Comparison of ENCODE assay signal across 8 mouse cellular contexts in the genomic region with DNA sequence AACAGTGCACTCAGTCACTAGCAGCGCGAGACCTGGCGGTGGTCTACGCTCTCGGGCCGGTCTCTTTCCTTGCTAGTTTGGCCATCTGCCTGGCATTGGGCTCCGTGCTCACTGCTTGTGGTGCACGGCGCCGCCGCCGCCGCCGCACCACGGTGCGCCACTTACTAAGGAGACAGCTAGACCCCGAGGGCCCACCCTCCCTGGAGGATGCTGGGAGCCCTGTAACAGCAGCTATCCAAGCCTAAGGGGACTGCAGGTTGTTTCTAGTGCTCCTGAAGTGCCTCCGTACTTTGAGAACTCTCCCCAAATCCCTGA. TPM values are rescaled to one million over a fixed set of nuclear protein-coding genes. Genes with fewer than 3 reads are reported as not detected.
DNase-seq lines count a peak whose midpoint lies in the region; ATAC-seq and TF ChIP-seq lines count a peak whose summit lies in the region.

No protein-coding gene starts in this region.

- no peak for TF ChIP-seq EP300 in liver, postnatal 0 days (IDR thresholded peaks at IDR 0.05; ENCODE audit: low read depth)

- ATAC-seq in kidney, embryonic 14.5 days (ENCODE audit: low FRiP score, low TSS enrichment) = no peak
- no peak for ATAC-seq in hindbrain, embryonic 11.5 days (ENCODE audit: low FRiP score)
- no peak for ATAC-seq in lung, embryonic 16.5 days (ENCODE audit: low read depth)
- ATAC-seq in liver, postnatal 0 days = no peak

- no peaks in the 10 kb centered on the region for H3K9me3 ChIP-seq in kidney, embryonic 14.5 days (ENCODE audit: control insufficient read depth, low read length)
- no peaks in the 10 kb centered on the region for H3K9me3 ChIP-seq in hindbrain, embryonic 11.5 days (ENCODE audit: control insufficient read depth, low read length)
- H3K9me3 ChIP-seq in lung, embryonic 16.5 days (ENCODE audit: control insufficient read depth, low read length) = no peaks in the 10 kb centered on the region
- no peaks in the 10 kb centered on the region for H3K9me3 ChIP-seq in liver, postnatal 0 days (ENCODE audit: low read length)

- 1% methylated on average over 18 of the region's 18 CpGs for WGBS in kidney, embryonic 14.5 days
- 2% methylated on average over 18 of the region's 18 CpGs for WGBS in hindbrain, embryonic 11.5 days
- WGBS in lung, embryonic 16.5 days = 2% methylated on average over 18 of the region's 18 CpGs
- 3% methylated on average over 18 of the region's 18 CpGs for WGBS in liver, postnatal 0 days (ENCODE audit: insufficient replicate concordance)

- H3K4me3 ChIP-seq in kidney, embryonic 14.5 days (ENCODE audit: low read length) = peak overlapping the region; percentile 21
- peak overlapping the region; percentile 10; the same call in 1 of the 2 replicates for H3K4me3 ChIP-seq in hindbrain, embryonic 11.5 days (ENCODE audit: low read depth, low read length)
- peak overlapping the region; percentile 42 for H3K4me3 ChIP-seq in lung, embryonic 16.5 days (ENCODE audit: low read length)
- no peak overlapping the region for H3K4me3 ChIP-seq in liver, postnatal 0 days (ENCODE audit: low read depth, low read length)

- H3K4me1 ChIP-seq in kidney, embryonic 14.5 days (ENCODE audit: control insufficient read depth, insufficient read depth, low read length) = peaks cover 10% of the 10 kb centered on the region; the same call in 1 of the 2 replicates
- H3K4me1 ChIP-seq in hindbrain, embryonic 11.5 days (replicated peaks; ENCODE audit: control insufficient read depth, insufficient read depth, low read length) = peaks cover 5% of the 10 kb centered on the region; the same call in 1 of the 2 replicates
- H3K4me1 ChIP-seq in lung, embryonic 16.5 days (replicated peaks; ENCODE audit: control insufficient read depth, insufficient read depth, low read length) = peaks cover 29% of the 10 kb centered on the region
- H3K4me1 ChIP-seq in liver, postnatal 0 days (ENCODE audit: insufficient read depth) = peaks cover 12% of the 10 kb centered on the region

- no peak overlapping the region for H3K9ac ChIP-seq in kidney, embryonic 14.5 days (ENCODE audit: low read depth, low read length)
- no peak overlapping the region for H3K9ac ChIP-seq in hindbrain, embryonic 11.5 days (ENCODE audit: low read depth, low read length)
- H3K9ac ChIP-seq in lung, embryonic 16.5 days (ENCODE audit: low read length) = peak overlapping the region; percentile 24; the same call in 1 of the 2 replicates
- H3K9ac ChIP-seq in liver, postnatal 0 days (replicated peaks) = no peak overlapping the region

- peaks cover 1% of the 10 kb centered on the region for H3K36me3 ChIP-seq in kidney, embryonic 14.5 days (ENCODE audit: control insufficient read depth, insufficient read depth, low read length)
- H3K36me3 ChIP-seq in hindbrain, embryonic 11.5 days (ENCODE audit: control insufficient read depth, insufficient read depth, low read length) = no peaks in the 10 kb centered on the region
- H3K36me3 ChIP-seq in lung, embryonic 16.5 days (ENCODE audit: control insufficient read depth, insufficient read depth, low read length) = peaks cover 1% of the 10 kb centered on the region
- H3K36me3 ChIP-seq in liver, postnatal 0 days (replicated peaks; ENCODE audit: insufficient read depth, low read length) = no peaks in the 10 kb centered on the region

- H3K27ac ChIP-seq in kidney, embryonic 14.5 days (ENCODE audit: low read depth, low read length) = no peak overlapping the region
- H3K27ac ChIP-seq in hindbrain, embryonic 11.5 days (ENCODE audit: low read depth, low read length) = no peak overlapping the region
- H3K27ac ChIP-seq in lung, embryonic 16.5 days (ENCODE audit: low read length) = no peak overlapping the region
- H3K27ac ChIP-seq in liver, postnatal 0 days (ENCODE audit: low read depth) = no peak overlapping the region

- peak overlapping the region; percentile 25 for H3K4me2 ChIP-seq in kidney, embryonic 14.5 days (replicated peaks; ENCODE audit: low read depth, low read length)
- H3K4me2 ChIP-seq in hindbrain, embryonic 11.5 days (replicated peaks; ENCODE audit: low read depth, low read length) = no peak overlapping the region
- peak overlapping the region; percentile 47 for H3K4me2 ChIP-seq in lung, embryonic 16.5 days (ENCODE audit: low read depth, low read length)
- no peak overlapping the region for H3K4me2 ChIP-seq in liver, postnatal 0 days (ENCODE audit: low read depth, low read length)

- H3K27me3 ChIP-seq in kidney, embryonic 14.5 days (ENCODE audit: control insufficient read depth, insufficient read depth, low read length) = peaks cover 58% of the 10 kb centered on the region
- peaks cover 63% of the 10 kb centered on the region for H3K27me3 ChIP-seq in hindbrain, embryonic 11.5 days (ENCODE audit: control insufficient read depth, insufficient read depth, low read length)
- H3K27me3 ChIP-seq in lung, embryonic 16.5 days (ENCODE audit: control insufficient read depth, insufficient read depth, low read depth, low read length) = peaks cover 46% of the 10 kb centered on the region
- peaks cover 49% of the 10 kb centered on the region for H3K27me3 ChIP-seq in liver, postnatal 0 days (ENCODE audit: insufficient read depth, low read length)

- DNase-seq in kidney, adult 8-10 months = no peak
- peak; percentile 82 for DNase-seq in cerebellum, adult 9-11 months
- peak; percentile 23 for DNase-seq in hindbrain, embryonic 11.5 days (ENCODE audit: low spot score)
- DNase-seq in T-cell, adult 2 months (ENCODE audit: low spot score) = no peak
- DNase-seq in urinary bladder, postnatal 4 days (ENCODE audit: low spot score in 2 of 2) = no peak
- DNase-seq in liver, postnatal 0 days = no peak

- no peak for TF ChIP-seq CTCF in liver, postnatal 0 days (IDR thresholded peaks at IDR 0.05; ENCODE audit: low read depth)

RNA-seq across cellular contexts. Expression of a gene that starts 1.1 kb away (rescaled TPM):
- not detected in 2 replicates for polyA plus RNA-seq in kidney, embryonic 14.5 days (2014; fragmentation: Nextera tagmentation; extraction: Ambion mirVana)
- not detected in 2 replicates for polyA plus RNA-seq in hindbrain, embryonic 11.5 days (2014; fragmentation: Nextera tagmentation; extraction: Ambion mirVana)
- 6.7 and 9.4 TPM in 2 replicates for polyA plus RNA-seq in lung, embryonic 16.5 days (2015; fragmentation: Nextera tagmentation; extraction: Ambion mirVana)
- not detected in 2 replicates for polyA plus RNA-seq in liver, postnatal 0 days (2015; fragmentation: Nextera tagmentation; extraction: Ambion mirVana)

RNA-seq across cellular contexts. Expression of a gene that starts 2.8 kb away (rescaled TPM):
- not detected in 2 replicates for polyA plus RNA-seq in kidney, embryonic 14.5 days (2014; fragmentation: Nextera tagmentation; extraction: Ambion mirVana)
- polyA plus RNA-seq in hindbrain, embryonic 11.5 days (2014; fragmentation: Nextera tagmentation; extraction: Ambion mirVana) = not detected in 2 replicates
- not detected in 2 replicates for polyA plus RNA-seq in lung, embryonic 16.5 days (2015; fragmentation: Nextera tagmentation; extraction: Ambion mirVana)
- polyA plus RNA-seq in liver, postnatal 0 days (2015; fragmentation: Nextera tagmentation; extraction: Ambion mirVana) = not detected in 2 replicates

RNA-seq across cellular contexts. Expression of a gene that starts 18.5 kb away (rescaled TPM):
- polyA plus RNA-seq in kidney, embryonic 14.5 days (2014; fragmentation: Nextera tagmentation; extraction: Ambion mirVana) = 71.4 and 111 TPM in 2 replicates
- polyA plus RNA-seq in hindbrain, embryonic 11.5 days (2014; fragmentation: Nextera tagmentation; extraction: Ambion mirVana) = 107 and 110 TPM in 2 replicates
- polyA plus RNA-seq in lung, embryonic 16.5 days (2015; fragmentation: Nextera tagmentation; extraction: Ambion mirVana) = 136 and 137 TPM in 2 replicates
- 19.8 and 22.8 TPM in 2 replicates for polyA plus RNA-seq in liver, postnatal 0 days (2015; fragmentation: Nextera tagmentation; extraction: Ambion mirVana)

RNA-seq across cellular contexts. Expression of a gene that starts 18.5 kb away (rescaled TPM):
- polyA plus RNA-seq in kidney, embryonic 14.5 days (2014; fragmentation: Nextera tagmentation; extraction: Ambion mirVana) = 212 and 253 TPM in 2 replicates
- 244 and 248 TPM in 2 replicates for polyA plus RNA-seq in hindbrain, embryonic 11.5 days (2014; fragmentation: Nextera tagmentation; extraction: Ambion mirVana)
- polyA plus RNA-seq in lung, embryonic 16.5 days (2015; fragmentation: Nextera tagmentation; extraction: Ambion mirVana) = 219 and 232 TPM in 2 replicates
- 77.2 and 81.7 TPM in 2 replicates for polyA plus RNA-seq in liver, postnatal 0 days (2015; fragmentation: Nextera tagmentation; extraction: Ambion mirVana)

RNA-seq across cellular contexts. Expression of a gene that starts 28.2 kb away (rescaled TPM):
- 0.32 and 0.64 TPM in 2 replicates for polyA plus RNA-seq in kidney, embryonic 14.5 days (2014; fragmentation: Nextera tagmentation; extraction: Ambion mirVana)
- 3.6 and 3.9 TPM in 2 replicates for polyA plus RNA-seq in hindbrain, embryonic 11.5 days (2014; fragmentation: Nextera tagmentation; extraction: Ambion mirVana)
- polyA plus RNA-seq in lung, embryonic 16.5 days (2015; fragmentation: Nextera tagmentation; extraction: Ambion mirVana) = 0.44 and 0.84 TPM in 2 replicates
- not detected in 2 replicates for polyA plus RNA-seq in liver, postnatal 0 days (2015; fragmentation: Nextera tagmentation; extraction: Ambion mirVana)

Comparison
In these comparisons a context has a peak if more than half of its experiments do, and no peak if none do; other contexts are left out.
1. H3K4me2 ChIP-seq: peak in kidney, embryonic 14.5 days (single experiment) and lung, embryonic 16.5 days (single experiment); none in hindbrain, embryonic 11.5 days (single experiment) and liver, postnatal 0 days (single experiment).
2. DNase-seq: peak in cerebellum, adult 9-11 months (single experiment) and hindbrain, embryonic 11.5 days (single experiment); none in kidney, adult 8-10 months (0 of 2), T-cell, adult 2 months (single experiment), urinary bladder, postnatal 4 days (0 of 2) and liver, postnatal 0 days (single experiment).